Mouse (Mus musculus) megakaryocyte, embryonic 14.5 days (primary cell): ENCODE measurements around the gene Bzw1.

Experiments used
- FLI1 ChIP-seq: IDR thresholded peaks from 2 replicates; pipeline ENCODE4 v1.6.1; 2012; ENCODE audit warnings: low read length, inconsistent platforms, mixed read lengths
- GATA1 ChIP-seq: IDR thresholded peaks from 3 replicates; pipeline ENCODE4 v1.6.1; 2012; ENCODE audit warnings: mixed read lengths, low read length, inconsistent platforms, borderline replicate concordance

DNA sequence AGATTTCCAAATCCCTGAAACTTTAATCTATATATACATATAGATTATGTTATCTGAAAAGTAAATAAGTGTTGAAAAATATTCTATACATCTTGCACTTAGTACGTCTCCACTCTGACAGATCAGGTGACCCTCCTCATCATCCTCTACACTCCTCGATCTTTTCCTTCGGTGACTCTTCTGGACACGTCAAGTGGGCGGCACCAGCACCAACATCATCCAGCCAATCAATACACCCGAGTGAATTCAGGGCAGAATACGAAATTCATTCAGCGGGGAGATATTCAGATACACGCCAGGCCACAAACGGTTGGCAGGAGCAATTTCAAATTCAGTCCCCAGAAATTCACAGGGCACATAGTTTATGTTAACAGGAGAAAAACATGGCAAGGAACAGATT is 27.3 kb downstream of the Bzw1 start:
- TF ChIP-seq GATA1 (no peak), FLI1 (no peak)
